Mouse (Mus musculus): Measurements from ENCODE around the gene Itgad.
"Not testable (repeated sequence)": the region's sequence is repeated elsewhere in the genome, so short reads cannot be mapped to it uniquely, and the experiment has no call there.

Gene Itgad

GRCm38 (mm10) chr7:128154076-128154475 lies at the start of gene Itgad:
Gene Itgad, plus strand, starts transcription at chr7:128154376.
- DNase-seq: no peak

GRCm38 (mm10) chr7:128105246-128105645 lies 48.9 kb upstream of the Itgad start:
- peak; percentile 30 for DNase-seq

DNA sequence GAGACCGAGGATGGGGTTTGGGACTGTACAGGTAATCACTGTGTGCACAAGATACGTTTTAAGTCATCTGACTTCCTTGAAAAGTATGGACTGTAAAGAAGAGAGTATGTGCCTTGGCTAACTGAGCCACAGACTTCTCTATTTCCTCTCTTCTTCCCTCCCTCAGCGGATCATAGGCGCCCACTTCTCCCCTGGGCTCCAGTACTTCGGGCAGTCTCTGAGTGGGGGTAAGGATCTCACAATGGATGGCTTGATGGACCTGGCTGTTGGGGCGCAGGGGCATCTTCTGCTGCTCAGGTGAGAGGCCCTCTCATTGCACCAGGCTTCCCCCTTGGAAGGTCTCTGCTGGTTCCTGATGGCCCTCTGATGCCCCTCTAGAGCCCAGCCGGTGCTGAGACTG lies 46.7 kb upstream of the Itgad start:
- no peak for DNase-seq

- no peak for DNase-seq
Measured at GRCm38 (mm10) chr7:128110314-128110713, 43.9 kb upstream of the Itgad start.

DNA sequence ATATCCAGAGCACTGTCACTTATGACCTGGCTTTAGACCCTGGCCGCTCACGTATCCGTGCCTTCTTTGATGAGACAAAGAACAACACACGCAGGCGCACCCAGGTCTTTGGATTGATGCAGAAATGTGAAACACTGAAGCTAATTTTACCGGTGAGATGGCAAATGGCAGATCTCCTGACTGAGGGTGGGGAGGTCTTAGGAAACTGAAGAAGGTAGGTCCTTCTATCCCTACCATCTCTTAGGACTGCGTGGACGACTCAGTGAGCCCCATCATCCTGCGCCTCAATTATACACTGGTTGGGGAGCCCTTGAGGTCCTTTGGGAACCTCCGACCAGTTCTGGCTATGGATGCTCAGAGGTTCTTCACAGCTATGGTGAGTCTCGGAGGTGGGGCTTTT lies 42.0 kb upstream of the Itgad start:
- DNase-seq: no peak

GRCm38 (mm10) chr7:128114371-128115105 lies 39.6 kb upstream of the Itgad start:
- no peak for DNase-seq

DNA sequence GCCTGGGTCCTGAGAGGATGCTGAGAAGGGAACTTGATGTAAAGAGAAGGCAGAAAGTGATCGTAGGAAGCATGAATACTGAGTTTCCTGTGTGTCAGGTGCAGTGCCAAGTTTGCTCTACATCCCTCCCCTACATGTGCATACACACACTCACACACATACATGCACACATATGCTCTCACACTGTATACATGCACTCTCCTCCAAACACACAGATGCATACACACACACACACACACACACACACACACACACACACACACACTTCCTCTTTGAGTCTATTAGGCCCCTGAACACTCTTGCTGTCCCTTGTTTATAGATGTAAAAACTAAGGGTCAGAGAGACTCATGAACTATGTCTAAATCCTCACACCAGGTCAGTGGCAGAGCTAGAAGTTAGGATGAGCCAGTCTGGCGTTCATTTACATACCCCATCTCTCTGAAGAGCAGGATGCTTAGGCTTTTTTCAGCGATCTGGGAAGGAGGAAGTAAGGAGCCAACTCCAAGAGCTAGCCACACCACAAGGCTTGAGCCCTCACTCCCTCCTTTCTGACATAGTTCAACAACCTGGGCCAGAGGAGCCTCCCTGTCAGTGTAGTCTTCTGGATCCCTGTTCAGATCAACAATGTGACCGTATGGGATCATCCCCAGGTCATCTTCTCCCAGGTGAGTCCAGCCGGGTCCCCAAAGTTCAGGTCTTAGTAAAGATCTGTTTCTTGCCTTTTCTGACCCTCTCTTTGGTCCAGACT lies 38.8 kb upstream of the Itgad start:
- no peak for DNase-seq

DNA sequence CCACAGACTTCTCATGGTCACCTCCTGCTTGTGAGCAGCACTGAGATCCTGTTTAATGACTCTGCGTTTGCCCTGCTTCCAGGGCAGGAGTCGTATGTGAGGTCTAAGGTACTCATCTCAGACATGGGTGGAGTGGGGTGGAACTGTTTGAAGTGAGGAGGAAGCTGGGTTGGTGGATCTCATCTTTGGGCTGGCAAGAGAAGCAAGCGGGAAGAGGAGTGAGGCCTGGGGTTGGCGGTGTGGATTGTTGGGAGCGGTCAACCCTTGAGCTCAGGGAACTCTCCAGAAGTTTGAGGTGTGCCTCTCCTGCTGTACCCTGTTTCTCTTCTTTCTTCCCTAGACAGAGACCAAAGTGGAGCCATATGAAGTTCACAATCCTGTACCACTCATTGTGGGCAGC lies 37.8 kb upstream of the Itgad start:
- no peak for DNase-seq

DNA sequence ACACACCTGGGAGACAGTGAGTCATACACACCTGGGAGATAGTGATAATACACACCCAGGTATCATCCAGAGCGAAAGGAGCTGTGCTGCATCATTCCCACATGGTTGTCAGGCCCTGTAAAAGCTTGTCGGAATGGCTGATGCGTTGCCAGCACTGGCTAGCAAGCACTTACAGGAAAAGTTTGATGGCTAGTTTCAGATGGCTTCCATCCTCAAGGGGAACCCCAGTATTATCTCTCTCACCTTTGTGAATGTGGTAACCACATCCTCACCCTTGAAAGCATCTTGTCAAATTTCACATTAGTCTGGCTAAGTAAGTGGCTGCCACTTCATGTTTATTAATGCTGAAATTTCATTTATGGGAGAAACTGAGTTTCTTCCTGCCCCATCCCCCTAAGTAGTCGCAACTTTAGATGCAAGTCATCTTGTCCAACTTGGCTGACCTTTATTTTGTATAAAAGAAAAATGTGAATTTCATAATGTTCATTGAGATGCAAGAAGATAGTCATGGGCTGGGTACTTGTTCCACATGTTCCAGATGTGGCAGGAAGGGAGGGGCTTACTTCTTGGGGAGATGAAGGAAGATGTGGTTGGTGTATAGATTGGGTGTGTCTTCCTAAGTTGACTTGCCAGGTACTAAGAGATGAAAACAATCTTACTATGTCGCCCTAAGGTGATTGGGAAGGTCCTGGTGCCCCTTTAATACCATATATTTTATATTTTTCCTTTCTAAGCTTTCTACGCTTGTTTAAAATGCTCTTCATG lies 34.3 kb upstream of the Itgad start:
- no peak for DNase-seq

- no peak for DNase-seq
Measured at GRCm38 (mm10) chr7:128128741-128129720, 25.1 kb upstream of the Itgad start, which contains the start of gene Itgax. Gene Itgax, plus strand, starts transcription at chr7:128129547.

DNA sequence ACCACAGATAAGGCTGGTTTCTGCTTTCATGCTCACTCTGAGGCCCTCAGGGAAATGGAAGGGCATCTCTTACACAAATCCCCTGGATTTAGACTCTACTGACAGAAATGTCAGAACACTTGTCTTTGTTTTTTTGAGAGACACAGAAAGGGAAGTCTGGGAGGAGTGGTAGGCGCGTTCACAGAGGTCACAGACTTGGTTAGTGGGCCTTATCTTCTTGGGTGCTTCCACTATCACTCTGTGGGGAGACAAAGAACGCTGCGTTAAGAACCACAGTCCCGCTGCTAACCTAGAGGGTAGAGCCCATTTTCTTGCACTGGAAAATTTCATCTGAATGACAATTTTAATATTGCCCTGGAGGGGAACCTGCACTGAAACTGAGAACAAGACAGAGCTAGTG lies 22.0 kb upstream of the Itgad start:
- DNase-seq: no peak

DNA sequence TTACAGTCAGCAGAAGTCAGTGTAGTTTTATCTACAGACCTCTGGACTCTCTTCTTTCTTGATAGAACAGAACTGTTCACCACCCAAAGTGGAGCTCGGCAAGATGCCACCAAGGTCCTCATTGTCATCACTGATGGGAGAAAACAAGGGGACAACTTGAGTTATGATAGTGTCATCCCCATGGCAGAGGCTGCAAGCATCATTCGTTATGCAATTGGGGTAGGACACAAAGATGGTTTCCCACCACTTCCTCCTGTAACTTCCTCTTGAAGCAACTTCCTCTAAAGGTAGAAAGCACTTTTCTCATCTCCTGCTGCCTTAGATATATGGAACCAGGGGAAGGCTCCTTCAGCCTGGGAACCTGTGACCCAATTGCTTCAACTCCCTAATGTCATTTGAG lies 20.6 kb upstream of the Itgad start:
- DNase-seq: no peak

DNA sequence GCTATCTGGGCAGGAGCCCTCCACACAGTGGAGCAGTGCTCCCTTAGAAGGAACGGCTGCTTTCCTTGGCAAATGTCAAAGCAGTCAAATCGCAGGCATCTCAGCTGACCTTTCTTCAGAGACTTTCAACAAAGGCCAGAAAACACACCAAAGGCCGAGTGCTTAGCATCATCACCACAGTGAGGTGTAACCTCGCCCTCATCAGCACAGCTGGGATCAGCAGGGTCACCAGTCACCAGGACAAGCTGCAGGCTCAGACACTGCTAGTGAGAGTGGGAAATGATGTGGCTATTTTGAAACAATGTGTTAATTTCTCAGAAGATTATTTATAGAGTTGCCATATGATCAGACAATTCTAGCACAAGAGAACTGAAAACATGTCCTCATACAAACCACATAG lies 17.2 kb upstream of the Itgad start:
- no peak for DNase-seq

DNA sequence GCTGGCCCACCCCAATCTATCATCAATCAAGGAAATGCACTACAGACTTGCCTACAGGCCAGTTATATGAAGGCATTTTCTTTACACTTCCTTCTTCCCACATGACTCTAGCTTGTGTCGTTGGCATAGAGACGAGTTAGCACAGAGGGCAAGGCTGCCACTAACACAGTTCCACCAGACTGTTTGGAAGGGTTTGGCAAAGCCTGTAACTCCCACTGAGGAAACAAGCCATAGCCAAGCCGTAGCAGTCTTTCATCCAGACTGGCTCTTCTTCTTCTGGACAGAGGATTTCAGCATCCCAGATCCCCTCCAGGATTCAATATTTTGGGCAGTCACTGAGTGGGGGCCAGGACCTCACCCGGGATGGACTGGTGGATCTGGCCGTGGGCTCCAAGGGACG lies 14.6 kb upstream of the Itgad start:
- no peak for DNase-seq

- no peak for DNase-seq
Measured at GRCm38 (mm10) chr7:128150970-128151369, 3.2 kb upstream of the Itgad start.

DNA sequence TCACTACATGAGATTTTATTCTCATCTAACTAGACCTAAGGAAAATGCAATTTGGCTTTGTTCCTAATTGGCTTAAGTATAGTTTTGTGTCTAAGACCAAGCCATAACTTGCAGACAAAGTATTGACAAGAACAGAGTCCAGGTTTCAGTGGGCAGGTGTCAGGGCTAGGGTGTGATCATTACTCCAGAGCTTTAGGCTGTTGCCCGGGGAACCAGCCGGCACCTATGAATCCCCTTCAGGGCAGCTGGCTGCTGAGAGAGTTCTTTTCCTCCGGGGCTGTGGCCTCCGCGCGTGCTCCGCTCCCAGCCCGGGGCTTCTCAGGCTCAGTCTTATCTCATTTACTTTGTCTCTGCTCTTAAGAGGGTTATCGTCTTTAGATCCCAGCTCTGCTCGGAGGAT lies 748 bp downstream of the Itgad start:
- DNase-seq: no peak

DNA sequence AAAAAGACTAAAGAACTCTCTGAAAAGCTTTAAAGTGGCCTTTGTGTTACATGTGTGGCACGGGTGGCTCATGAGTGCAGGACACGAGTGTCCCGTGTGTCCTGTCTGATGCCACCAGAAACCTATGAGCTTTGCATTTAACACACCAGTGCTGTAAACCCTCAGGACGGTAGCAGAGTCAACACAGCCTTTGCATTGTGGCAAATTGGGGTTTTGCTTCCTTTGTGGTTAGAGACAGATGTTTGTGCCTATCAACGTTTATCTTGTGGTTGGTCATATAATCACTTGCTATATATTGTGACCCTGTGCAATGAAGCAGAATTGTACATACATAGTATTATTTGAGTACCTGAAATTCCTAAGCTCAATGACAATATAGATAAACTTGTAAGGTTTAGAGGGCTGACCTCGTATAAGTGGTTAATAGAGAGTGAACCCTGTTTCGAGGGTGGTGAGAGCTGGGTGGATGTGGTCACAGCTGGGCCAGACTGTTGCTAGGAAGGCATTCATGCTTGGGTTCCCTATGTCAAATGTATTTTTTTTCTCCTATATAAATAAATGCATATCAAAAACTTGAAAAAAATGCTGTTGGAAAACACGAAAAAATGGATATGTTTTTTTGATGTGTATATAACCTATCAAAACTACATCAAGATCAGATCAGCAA lies 4.6 kb downstream of the Itgad start:
- DNase-seq: not testable (repeated sequence)

DNA sequence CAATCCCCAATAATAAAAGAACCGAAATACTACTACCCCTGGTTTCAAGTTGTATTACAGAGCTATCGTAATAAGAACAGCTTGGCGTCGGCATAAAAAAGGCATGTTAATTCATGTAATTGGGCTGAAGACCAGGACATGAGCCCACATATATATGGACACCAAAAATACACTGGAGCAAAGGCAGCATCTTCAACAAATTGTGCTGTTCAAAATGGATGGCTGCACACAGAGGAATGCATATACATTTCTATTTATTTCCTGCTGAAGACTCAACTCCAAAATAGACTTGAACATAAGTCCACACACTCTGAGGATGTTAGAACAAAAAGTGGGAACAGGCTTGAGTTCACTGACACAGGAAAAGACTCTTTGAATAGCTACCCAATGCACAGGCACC lies 9.8 kb downstream of the Itgad start:
- DNase-seq: no peak

GRCm38 (mm10) chr7:128166391-128166790 lies 12.2 kb downstream of the Itgad start:
- no peak for DNase-seq

- DNase-seq: no peak
Measured at GRCm38 (mm10) chr7:128169996-128170395, 15.8 kb downstream of the Itgad start.

- peak; percentile 82 for DNase-seq
Measured at GRCm38 (mm10) chr7:128178385-128178784, 24.2 kb downstream of the Itgad start.

GRCm38 (mm10) chr7:128180126-128180525 lies 25.9 kb downstream of the Itgad start:
- no peak for DNase-seq

Data from right cerebral cortex, adult 18-20 months (tissue).